18 mouse cellular contexts compared by ENCODE assay signal in genomic region chr8:122727412-122727811, GRCm38 (mm10). TPM values are rescaled to one million over a fixed set of nuclear protein-coding genes. Genes with fewer than 3 reads are reported as not detected.
DNase-seq lines count a peak whose midpoint lies in the region; ATAC-seq and TF ChIP-seq lines count a peak whose summit lies in the region.
"Had no signal": no experiment of that assay in that cellular context is flagged by ENCODE, and none has a peak within 500 bp of the region (broad histone marks: within the 10 kb centered on the region; RNA-seq: fewer than 3 reads in every experiment).

No protein-coding gene starts in this region.

- peak; percentile 22; the same call in 1 of the 2 replicates for TF ChIP-seq CTCF in liver, embryonic 14.5 days (IDR thresholded peaks at IDR 0.05; ENCODE audit: low read depth)
- no peak for TF ChIP-seq CTCF in left cerebral cortex, adult 2 months (IDR thresholded peaks at IDR 0.05)

- no peaks in the 10 kb centered on the region for H3K9me3 ChIP-seq in liver, embryonic 14.5 days (ENCODE audit: control insufficient read depth, low read length)
- H3K9me3 ChIP-seq: embryonic facial prominence, embryonic 12.5 days; forebrain, embryonic 15.5 days; limb, embryonic 13.5 days; neural tube, embryonic 12.5 days had no signal

- WGBS in liver, embryonic 14.5 days (ENCODE audit: insufficient replicate concordance), result 53% methylated on average over 5 of the region's 5 CpGs

- no peak overlapping the region for H3K4me3 ChIP-seq in liver, embryonic 14.5 days (ENCODE audit: insufficient read depth in 1 of 2, low read depth in 2 of 2, low read length in 2 of 2)
- no peak overlapping the region for H3K4me3 ChIP-seq in left cerebral cortex, adult 2 months
- H3K4me3 ChIP-seq: embryonic facial prominence, embryonic 12.5 days; forebrain, embryonic 15.5 days; limb, embryonic 13.5 days; neural tube, embryonic 12.5 days had no signal

- H3K27me3 ChIP-seq in liver, embryonic 14.5 days (ENCODE audit: control insufficient read depth, insufficient read depth, low read length), result peaks cover 31% of the 10 kb centered on the region
- H3K27me3 ChIP-seq: forebrain, embryonic 15.5 days; neural tube, embryonic 12.5 days had no signal

- DNase-seq in liver, embryonic 14.5 days (ENCODE audit: low read depth in 3 of 3, low spot score in 3 of 3), result no peak
- DNase-seq in liver, result no peak
- peak; percentile 67 for DNase-seq in thymus, postnatal 14 days
- DNase-seq in thymus, adult 18-20 months, result no peak
- DNase-seq in B cell, adult 2 months, result no peak
- no peak for DNase-seq in left cerebral cortex, adult 2 months (ENCODE audit: extremely low spot score in 1 of 2, low spot score in 2 of 2)
- DNase-seq: cerebellum, adult 18-20 months; cerebellum, postnatal 36 days; kidney, adult 11 months; lung, postnatal 14 days had no signal

- no peak for TF ChIP-seq EP300 in liver, embryonic 14.5 days (IDR thresholded peaks at IDR 0.05; ENCODE audit: low read depth)

- no peak overlapping the region for H3K27ac ChIP-seq in liver, embryonic 14.5 days
- no peak overlapping the region for H3K27ac ChIP-seq in left cerebral cortex, adult 2 months
- H3K27ac ChIP-seq: embryonic facial prominence, embryonic 12.5 days; forebrain, embryonic 15.5 days; limb, embryonic 13.5 days; neural tube, embryonic 12.5 days had no signal

- no peaks in the 10 kb centered on the region for H3K36me3 ChIP-seq in liver, embryonic 14.5 days (replicated peaks; ENCODE audit: control insufficient read depth, insufficient read depth, low read depth)
- H3K36me3 ChIP-seq: embryonic facial prominence, embryonic 12.5 days; forebrain, embryonic 15.5 days; G1E; limb, embryonic 13.5 days; neural tube, embryonic 12.5 days had no signal

- no peak overlapping the region for H3K4me2 ChIP-seq in liver, embryonic 14.5 days (ENCODE audit: low read depth)
- H3K4me2 ChIP-seq: embryonic facial prominence, embryonic 12.5 days; forebrain, embryonic 15.5 days; heart, embryonic 11.5 days; limb, embryonic 13.5 days; neural tube, embryonic 12.5 days had no signal

- no peak overlapping the region for H3K9ac ChIP-seq in liver, embryonic 14.5 days (replicated peaks)
- H3K9ac ChIP-seq: embryonic facial prominence, embryonic 12.5 days; forebrain, embryonic 15.5 days; limb, embryonic 13.5 days; neural tube, embryonic 12.5 days had no signal

- peaks cover 2 to 5% of the 10 kb centered on the region in 2 experiments for H3K4me1 ChIP-seq in liver, embryonic 14.5 days (replicated peaks; ENCODE audit: control insufficient read depth in 2 of 2, insufficient read depth in 2 of 2, low read length in 1 of 2)
- H3K4me1 ChIP-seq: embryonic facial prominence, embryonic 12.5 days; forebrain, embryonic 15.5 days; neural tube, embryonic 12.5 days had no signal

- no peak for ATAC-seq in liver, embryonic 14.5 days (ENCODE audit: insufficient read depth)
- peak; percentile 79 for ATAC-seq in granulocyte monocyte progenitor cell, adult 5-6 weeks (replicated peaks; ENCODE audit: poor library complexity, severe bottlenecking)
- ATAC-seq: CD4-positive, CD25-positive, alpha-beta regulatory T cell, adult 4 months; forebrain, embryonic 15.5 days had no signal

- intact Hi-C loops in left cerebral cortex, adult 2 months (cut with DNase I), result no loop called here

RNA-seq across cellular contexts. Expression of gene Cbfa2t3, which starts 28.5 kb away (rescaled TPM):
- polyA plus RNA-seq in liver, embryonic 14.5 days (2012; rRNA removed), result 1.8 and 1.9 TPM in 2 replicates
- 3.3 and 5.0 TPM in 2 replicates for polyA plus RNA-seq in liver, embryonic 14.5 days (2014; fragmentation: Nextera tagmentation; extraction: Ambion mirVana)
- total RNA-seq in granulocyte monocyte progenitor cell, adult 5-6 weeks (2014; fragmentation: Nextera tagmentation), result 35.4 and 37.7 TPM in 2 replicates
- total RNA-seq in granulocyte monocyte progenitor cell, adult 5-6 weeks (2017), result 8.3 and 16.0 TPM in 2 replicates
- total RNA-seq in left cerebral cortex, adult 2 months (2021), result 10 to 100 TPM; 32.8 to 48.8 TPM

RNA-seq across cellular contexts. Expression of gene Acsf3, which starts 47.9 kb away (rescaled TPM):
- 4.9 and 5.4 TPM in 2 replicates for polyA plus RNA-seq in liver, embryonic 14.5 days (2012; rRNA removed)
- 5.7 and 6.6 TPM in 2 replicates for polyA plus RNA-seq in liver, embryonic 14.5 days (2014; fragmentation: Nextera tagmentation; extraction: Ambion mirVana)
- 5.0 and 20.5 TPM in 2 replicates for total RNA-seq in granulocyte monocyte progenitor cell, adult 5-6 weeks (2014; fragmentation: Nextera tagmentation)
- total RNA-seq in granulocyte monocyte progenitor cell, adult 5-6 weeks (2017), result 8.1 and 12.0 TPM in 2 replicates
- total RNA-seq in left cerebral cortex, adult 2 months (2021), result 10 to 100 TPM; 22.8 to 23.3 TPM
